Mouse (Mus musculus) liver, embryonic 14.5 days (tissue): ENCODE results near the gene Otud7b. TPM values are rescaled to one million over a fixed set of nuclear protein-coding genes. Genes with fewer than 3 reads are reported as not detected.

Source experiments
- ATAC-seq: fragments of 200-750 bp; cut with Nextera tagmentation; 2 replicates; pipeline ENCODE4 v1.8.0; 2017; ENCODE audit warnings: moderate number of reproducible peaks, mild to moderate bottlenecking, moderate library complexity; ENCODE audit not compliant: insufficient read depth
- DNase-seq, 3 experiments: peaks; one replicate each; pipeline ENCODE4 v3.0.0-alpha.2; 2012 to 2013; ENCODE audit warnings: low read depth in 3 of 3, low spot score in 3 of 3
- H3K27ac ChIP-seq: fragments of 300-500 bp; sonication (generic); 2 replicates; pipeline ENCODE4 v1.5.1; 2014; ENCODE audit warnings: moderate library complexity, mild to moderate bottlenecking, control low read depth, inconsistent platforms
- H3K27me3 ChIP-seq: fragments of 300-500 bp; sonication (generic); 2 replicates; pipeline ENCODE4 v1.6.1; 2014; ENCODE audit warnings: mild to moderate bottlenecking, low read length, moderate library complexity; ENCODE audit not compliant: control insufficient read depth, insufficient read depth
- H3K36me3 ChIP-seq: fragments of 300-500 bp; sonication (generic); replicated peaks from 2 replicates; pipeline ENCODE4 v1.6.1; 2014; ENCODE audit warnings: low read depth; ENCODE audit not compliant: control insufficient read depth, insufficient read depth
- H3K4me1 ChIP-seq, 2 experiments: fragments of 200-500 bp in 1 of 2; fragments of 300-500 bp in 1 of 2; sonication (generic) in 1 of 2; replicated peaks; 2 replicates each; pipeline ENCODE4 v1.6.1; 2012 to 2014; ENCODE audit warnings: antibody characterized with exemption in 1 of 2, inconsistent platforms in 1 of 2, low read length in 1 of 2; ENCODE audit not compliant: control insufficient read depth in 2 of 2, insufficient read depth in 2 of 2
- H3K4me2 ChIP-seq: fragments of 300-500 bp; sonication (generic); 2 replicates; pipeline ENCODE4 v1.6.1; 2014; ENCODE audit warnings: low read depth, mild to moderate bottlenecking, control low read depth, moderate library complexity
- H3K4me3 ChIP-seq, 2 experiments: fragments of 200-500 bp in 1 of 2; fragments of 300-500 bp in 1 of 2; sonication (generic) in 1 of 2; 2 replicates each; pipeline ENCODE4 v1.5.1; 2012 to 2014; ENCODE audit warnings: low read depth in 2 of 2, low read length in 2 of 2, mild to moderate bottlenecking in 2 of 2, control low read depth in 1 of 2, inconsistent platforms in 1 of 2, moderate library complexity in 1 of 2; ENCODE audit not compliant: insufficient read depth in 1 of 2
- H3K9ac ChIP-seq: fragments of 300-500 bp; sonication (generic); replicated peaks from 2 replicates; pipeline ENCODE4 v1.6.1; 2014; ENCODE audit warnings: mild to moderate bottlenecking, control low read depth, moderate library complexity
- H3K9me3 ChIP-seq: fragments of 300-500 bp; sonication (generic); 2 replicates; pipeline ENCODE4 v1.6.1; 2016; ENCODE audit warnings: low read length, mixed read lengths; ENCODE audit not compliant: control insufficient read depth
- CTCF ChIP-seq: IDR thresholded peaks from 2 replicates; pipeline ENCODE4 v1.5.1; 2016; ENCODE audit warnings: antibody characterized with exemption, low read depth, control low read depth
- EP300 ChIP-seq: IDR thresholded peaks from 2 replicates; pipeline ENCODE4 v1.6.1; 2016; ENCODE audit warnings: antibody characterized with exemption, low read depth
- WGBS: fragments of 180-500 bp; shearing (Covaris S2); extraction: QIAGEN DNeasy Blood & Tissue Kit; methylation state at CpG from one replicate; pipeline ENCODE4 v1.1.7; 2014; ENCODE audit not compliant: insufficient replicate concordance; 5-methylcytosine and 5-hydroxymethylcytosine counted together
- polyA plus RNA-seq, 2 experiments: library from polyadenylated mRNA; depleted of rRNA in 1 of 2; stranded (reverse) in 1 of 2; unstranded in 1 of 2; fragments of >200 nt; fragmentation: Nextera tagmentation in 1 of 2; extraction: Ambion mirVana in 1 of 2; gene quantifications; 2 replicates each; pipeline versions ENCODE4 v1.2.1 to v1.2.3; 2012 to 2014

Gene Otud7b
- polyA plus RNA-seq, 2 experiments: 3.5 to 5.2 TPM

- Histone ChIP-seq H3K27me3 (no peaks in the 10 kb centered on the region), H3K4me2 (no peak overlapping the region), H3K9ac (no peak overlapping the region), H3K4me3 (no peak overlapping the region), H3K9me3 (no peaks in the 10 kb centered on the region), H3K27ac (no peak overlapping the region), H3K36me3 (no peaks in the 10 kb centered on the region), H3K4me1 (peaks cover 0 to 2% of the 10 kb centered on the region in 2 experiments; a peak in 1 of 4 replicates)
- no peak for TF ChIP-seq CTCF
- TF ChIP-seq EP300: no peak
- no peak for DNase-seq
- no peak for ATAC-seq
- WGBS: 59% methylated on average over 5 of the region's 5 CpGs
Observed at GRCm38 (mm10) chr3:96066741-96067140, 37.6 kb upstream of the Otud7b start.

GRCm38 (mm10) chr3:96069046-96069445 is 35.3 kb upstream of the Otud7b start:
- TF ChIP-seq CTCF: no peak
- TF ChIP-seq EP300: no peak
- WGBS: 77% methylated on average over 6 of the region's 6 CpGs
- H3K4me2 ChIP-seq: no peak overlapping the region
- H3K4me3 ChIP-seq: no peak overlapping the region
- H3K9ac ChIP-seq: no peak overlapping the region
- no peak overlapping the region for H3K27ac ChIP-seq
- no peaks in the 10 kb centered on the region for H3K9me3 ChIP-seq
- DNase-seq: no peak
- ATAC-seq: no peak
- H3K27me3 ChIP-seq: no peaks in the 10 kb centered on the region
- H3K36me3 ChIP-seq: no peaks in the 10 kb centered on the region
- H3K4me1 ChIP-seq: peaks cover 0 to 2% of the 10 kb centered on the region in 2 experiments; a peak in 1 of 4 replicates

GRCm38 (mm10) chr3:96069542-96069941 is 34.8 kb upstream of the Otud7b start:
- Histone ChIP-seq H3K4me3 (no peak overlapping the region), H3K27me3 (no peaks in the 10 kb centered on the region), H3K4me1 (peaks cover 0 to 2% of the 10 kb centered on the region in 2 experiments; a peak in 1 of 4 replicates), H3K27ac (no peak overlapping the region), H3K36me3 (no peaks in the 10 kb centered on the region), H3K9me3 (no peaks in the 10 kb centered on the region), H3K9ac (no peak overlapping the region), H3K4me2 (no peak overlapping the region)
- ATAC-seq (no peak), DNase-seq (no peak)
- TF ChIP-seq EP300 (no peak), CTCF (no peak)
- 33% methylated on average over 1 of the region's 1 CpGs for WGBS

GRCm38 (mm10) chr3:96070241-96070640 is 34.1 kb upstream of the Otud7b start:
- whole genome bisulfite sequencing: 56% methylated on average over 4 of the region's 4 CpGs
- Histone ChIP-seq H3K4me2 (no peak overlapping the region), H3K9ac (no peak overlapping the region), H3K4me1 (peaks cover 0 to 2% of the 10 kb centered on the region in 2 experiments; a peak in 1 of 4 replicates), H3K36me3 (no peaks in the 10 kb centered on the region), H3K9me3 (no peaks in the 10 kb centered on the region), H3K27me3 (no peaks in the 10 kb centered on the region), H3K27ac (no peak overlapping the region), H3K4me3 (no peak overlapping the region)
- no peak for DNase-seq
- TF ChIP-seq EP300: no peak
- TF ChIP-seq CTCF: no peak
- ATAC-seq: no peak

- WGBS: 62% methylated on average over 12 of the region's 12 CpGs
- H3K36me3 ChIP-seq: no peaks in the 10 kb centered on the region
Observed at GRCm38 (mm10) chr3:96072921-96073486, 31.3 kb upstream of the Otud7b start.

More at GRCm38 (mm10) chr3:96072921-96073486, 31.3 kb upstream of the Otud7b start:
- Histone ChIP-seq H3K4me3 (no peak overlapping the region), H3K4me1 (peaks cover 0 to 2% of the 10 kb centered on the region in 2 experiments; a peak in 1 of 4 replicates), H3K9me3 (no peaks in the 10 kb centered on the region), H3K4me2 (no peak overlapping the region), H3K27me3 (no peaks in the 10 kb centered on the region), H3K27ac (no peak overlapping the region), H3K9ac (no peak overlapping the region)
- ATAC-seq (no peak), DNase-seq (no peak)
- TF ChIP-seq CTCF: no peak
- no peak for TF ChIP-seq EP300
